Comparison of ENCODE assay signal across 19 mouse cellular contexts in the genomic region with DNA sequence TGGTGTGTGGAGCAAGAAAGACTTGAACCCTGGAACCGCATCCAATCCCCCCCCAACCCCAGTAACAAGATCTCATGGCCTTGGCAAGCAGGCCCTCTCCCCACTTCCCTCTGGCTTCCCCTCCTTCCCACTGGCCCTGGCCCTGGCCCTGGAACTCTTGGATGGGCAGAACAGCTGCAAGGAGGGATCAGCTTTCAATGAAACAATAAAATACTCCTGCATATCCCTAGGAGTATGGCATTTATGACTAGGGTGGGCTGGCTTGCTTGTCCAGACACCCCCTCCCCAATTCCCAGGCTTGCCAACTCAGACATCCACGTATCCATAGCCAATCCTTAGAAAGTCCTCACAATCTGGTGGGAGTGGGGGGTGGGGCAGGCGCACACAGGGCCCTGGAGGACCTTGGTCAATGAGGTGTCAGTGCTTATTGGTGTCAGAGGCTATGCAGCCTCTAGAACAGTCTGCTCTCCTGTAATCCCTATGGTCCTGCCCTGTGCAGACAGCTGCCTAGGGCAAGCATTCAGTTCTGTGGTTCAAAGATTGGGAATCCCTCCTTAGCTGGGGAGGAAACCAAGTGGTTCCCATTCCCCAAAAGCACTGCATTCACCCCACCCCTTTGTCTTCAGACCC.
DNase-seq lines count a peak whose midpoint lies in the region; ATAC-seq and TF ChIP-seq lines count a peak whose summit lies in the region.
"Had no signal": no experiment of that assay in that cellular context is flagged by ENCODE, and none has a peak within 500 bp of the region (broad histone marks: within the 10 kb centered on the region; RNA-seq: fewer than 3 reads in every experiment).

No protein-coding gene starts in this region.

- no peak overlapping the region for H3K27ac ChIP-seq in lung, embryonic 16.5 days (ENCODE audit: low read length)
- no peak overlapping the region for H3K27ac ChIP-seq in lung, postnatal 0 days (ENCODE audit: low read length)
- H3K27ac ChIP-seq in embryonic facial prominence, embryonic 15.5 days (replicated peaks): no peak overlapping the region
- H3K27ac ChIP-seq: embryonic facial prominence, embryonic 13.5 days; forebrain, embryonic 13.5 days; hindbrain, postnatal 0 days; liver, embryonic 14.5 days; macrophage; neural tube, embryonic 12.5 days had no signal

- intact Hi-C loops in heart, postnatal 14 days (cut with DNase I): no loop called here

- 35% methylated on average over 3 of the region's 3 CpGs for whole genome bisulfite sequencing in lung, embryonic 16.5 days
- 55% methylated on average over 3 of the region's 3 CpGs for WGBS in lung, postnatal 0 days
- WGBS in embryonic facial prominence, embryonic 15.5 days: 66% methylated on average over 3 of the region's 3 CpGs

- peak; percentile 86 for DNase-seq in heart, adult 11 months
- no peak for DNase-seq in heart, postnatal 14 days
- DNase-seq in lung, postnatal 0 days (ENCODE audit: low spot score): no peak
- DNase-seq in mesoderm, embryonic 11.5 days (ENCODE audit: low read depth, low spot score): peak; percentile 34
- DNase-seq in adrenal gland, postnatal 14 days: no peak
- DNase-seq: heart, postnatal 4 days; kidney, postnatal 14 days; right cerebral cortex, postnatal 25 days; thymus, postnatal 4 days had no signal

- no peaks in the 10 kb centered on the region for H3K27me3 ChIP-seq in lung, embryonic 16.5 days (ENCODE audit: control insufficient read depth, insufficient read depth, low read depth, low read length)
- H3K27me3 ChIP-seq in lung, postnatal 0 days (replicated peaks; ENCODE audit: insufficient read depth, low read length): no peaks in the 10 kb centered on the region
- H3K27me3 ChIP-seq in embryonic facial prominence, embryonic 15.5 days: no peaks in the 10 kb centered on the region
- H3K27me3 ChIP-seq: embryonic facial prominence, embryonic 13.5 days; forebrain, embryonic 13.5 days; heart, embryonic 12.5 days; neural tube, embryonic 12.5 days had no signal

- no peak for TF ChIP-seq CTCF in lung, postnatal 0 days (IDR thresholded peaks at IDR 0.05)

- TF ChIP-seq EP300 in lung, postnatal 0 days (IDR thresholded peaks at IDR 0.05): no peak

- 0 out of 2 replicates have a peak, but pooled peaks have one; percentile 23 for ATAC-seq in lung, embryonic 16.5 days (ENCODE audit: low read depth)
- ATAC-seq in lung, postnatal 0 days: no peak
- peak; percentile 56; the same call in 1 of the 2 replicates for ATAC-seq in embryonic facial prominence, embryonic 15.5 days (ENCODE audit: insufficient number of reproducible peaks, low FRiP score, low TSS enrichment, low read depth)
- ATAC-seq: forebrain, embryonic 13.5 days; hindbrain, postnatal 0 days; midbrain, embryonic 16.5 days had no signal

- no peak overlapping the region for H3K4me2 ChIP-seq in lung, embryonic 16.5 days (ENCODE audit: low read depth, low read length)
- H3K4me2 ChIP-seq in lung, postnatal 0 days (replicated peaks; ENCODE audit: low read depth, low read length): no peak overlapping the region
- no peak overlapping the region for H3K4me2 ChIP-seq in embryonic facial prominence, embryonic 15.5 days (replicated peaks)
- H3K4me2 ChIP-seq: embryonic facial prominence, embryonic 13.5 days; forebrain, embryonic 13.5 days; heart, embryonic 12.5 days; neural tube, embryonic 12.5 days had no signal

- H3K9me3 ChIP-seq in lung, embryonic 16.5 days (ENCODE audit: control insufficient read depth, low read length): no peaks in the 10 kb centered on the region
- H3K9me3 ChIP-seq in lung, postnatal 0 days (ENCODE audit: low read length): no peaks in the 10 kb centered on the region
- H3K9me3 ChIP-seq in embryonic facial prominence, embryonic 15.5 days (replicated peaks): no peaks in the 10 kb centered on the region
- H3K9me3 ChIP-seq: embryonic facial prominence, embryonic 13.5 days; forebrain, embryonic 13.5 days; heart, embryonic 12.5 days; neural tube, embryonic 12.5 days had no signal

- H3K9ac ChIP-seq in lung, embryonic 16.5 days (ENCODE audit: low read length): no peak overlapping the region
- H3K9ac ChIP-seq in lung, postnatal 0 days (replicated peaks; ENCODE audit: low read depth): no peak overlapping the region
- H3K9ac ChIP-seq in embryonic facial prominence, embryonic 15.5 days: no peak overlapping the region
- H3K9ac ChIP-seq: embryonic facial prominence, embryonic 13.5 days; forebrain, embryonic 13.5 days; heart, embryonic 12.5 days; liver, embryonic 14.5 days; neural tube, embryonic 12.5 days had no signal

- no peak overlapping the region for H3K4me3 ChIP-seq in lung, embryonic 16.5 days (ENCODE audit: low read length)
- no peak overlapping the region for H3K4me3 ChIP-seq in lung, postnatal 0 days (ENCODE audit: low read depth, low read length)
- no peak overlapping the region for H3K4me3 ChIP-seq in embryonic facial prominence, embryonic 15.5 days (replicated peaks)
- H3K4me3 ChIP-seq: embryonic facial prominence, embryonic 13.5 days; forebrain, embryonic 13.5 days; heart, embryonic 12.5 days; neural tube, embryonic 12.5 days had no signal

- H3K4me1 ChIP-seq in lung, embryonic 16.5 days (replicated peaks; ENCODE audit: control insufficient read depth, insufficient read depth, low read length): no peaks in the 10 kb centered on the region
- no peaks in the 10 kb centered on the region for H3K4me1 ChIP-seq in lung, postnatal 0 days (ENCODE audit: insufficient read depth, low read depth, low read length)
- no peaks in the 10 kb centered on the region for H3K4me1 ChIP-seq in embryonic facial prominence, embryonic 15.5 days
- H3K4me1 ChIP-seq: forebrain, embryonic 13.5 days; heart, embryonic 12.5 days; neural tube, embryonic 12.5 days had no signal

- no peaks in the 10 kb centered on the region for H3K36me3 ChIP-seq in lung, embryonic 16.5 days (ENCODE audit: control insufficient read depth, insufficient read depth, low read length)
- H3K36me3 ChIP-seq in lung, postnatal 0 days (ENCODE audit: insufficient read depth, low read length): no peaks in the 10 kb centered on the region
- H3K36me3 ChIP-seq in embryonic facial prominence, embryonic 15.5 days: no peaks in the 10 kb centered on the region
- H3K36me3 ChIP-seq: embryonic facial prominence, embryonic 13.5 days; heart, embryonic 12.5 days; neural tube, embryonic 12.5 days had no signal

Comparison
In these comparisons a context has a peak if more than half of its experiments do, and no peak if none do; other contexts are left out.
1. DNase-seq: peak in heart, adult 11 months (single experiment) and mesoderm, embryonic 11.5 days (single experiment); none in heart, postnatal 14 days (0 of 2), lung, postnatal 0 days (single experiment) and adrenal gland, postnatal 14 days (single experiment).